Mouse (Mus musculus) layer of hippocampus, adult 8-10 months (tissue): ENCODE measurements around the gene Shld2. TPM values are rescaled to one million over a fixed set of nuclear protein-coding genes. Genes with fewer than 3 reads are reported as not detected.

Experiments
- DNase-seq, 2 experiments: peaks; one replicate each; pipeline ENCODE4 v3.0.0; 2022; ENCODE audit warnings: low spot score in 2 of 2
- total RNA-seq, 4 experiments: library from RNA; stranded (reverse); gene quantifications; 2 replicates each; pipeline ENCODE4 v1.2.4; 2022

The Shld2 gene
- 10 to 100 TPM; 11.4 to 14.1 (median 12.8) TPM for total RNA-seq

DNA sequence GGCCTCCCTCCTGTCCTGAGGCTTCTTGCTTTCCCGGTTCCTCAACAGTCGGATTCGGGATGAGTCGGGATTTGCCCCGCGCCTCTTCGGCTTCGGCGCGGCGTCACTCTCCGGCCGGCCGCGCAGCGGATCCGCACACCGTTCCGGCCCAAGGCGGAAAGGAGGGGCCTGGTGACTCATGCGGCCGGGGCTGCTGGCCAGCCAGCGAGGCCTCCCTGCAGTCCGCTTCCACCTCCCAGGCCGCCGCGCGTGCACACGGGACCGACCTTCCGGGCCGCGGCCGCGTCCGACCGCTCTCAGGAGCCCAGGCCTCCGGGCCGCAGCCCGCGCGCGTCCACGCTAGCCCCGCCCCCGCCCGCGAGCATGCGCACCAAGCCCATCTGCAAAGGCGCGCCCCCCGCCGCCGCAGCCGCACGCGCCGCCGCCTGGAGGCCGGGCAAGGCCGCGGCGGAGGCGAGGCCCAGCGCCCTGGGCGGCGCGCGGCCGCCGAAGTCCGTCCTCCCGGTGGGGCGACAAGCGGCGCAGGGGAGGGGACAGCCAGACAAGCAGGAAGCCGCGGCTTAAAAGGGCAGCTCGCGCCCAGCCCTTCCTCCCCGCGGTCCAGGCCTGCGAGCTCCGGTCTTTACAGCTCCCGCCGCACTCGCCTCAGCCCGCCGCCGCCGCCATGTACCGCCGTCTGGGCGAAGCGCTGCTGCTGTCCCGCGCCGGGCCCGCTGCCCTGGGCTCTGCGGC, at the start of gene Shld2, which contains the start of gene Glud1:
Gene Shld2 (minus strand): TSS at position 260 of the 732 bp plus-strand sequence.
Gene Glud1 (plus strand): TSS at position 494 of the 732 bp plus-strand sequence.
- DNase-seq: peak; percentile 87 to 91

DNA sequence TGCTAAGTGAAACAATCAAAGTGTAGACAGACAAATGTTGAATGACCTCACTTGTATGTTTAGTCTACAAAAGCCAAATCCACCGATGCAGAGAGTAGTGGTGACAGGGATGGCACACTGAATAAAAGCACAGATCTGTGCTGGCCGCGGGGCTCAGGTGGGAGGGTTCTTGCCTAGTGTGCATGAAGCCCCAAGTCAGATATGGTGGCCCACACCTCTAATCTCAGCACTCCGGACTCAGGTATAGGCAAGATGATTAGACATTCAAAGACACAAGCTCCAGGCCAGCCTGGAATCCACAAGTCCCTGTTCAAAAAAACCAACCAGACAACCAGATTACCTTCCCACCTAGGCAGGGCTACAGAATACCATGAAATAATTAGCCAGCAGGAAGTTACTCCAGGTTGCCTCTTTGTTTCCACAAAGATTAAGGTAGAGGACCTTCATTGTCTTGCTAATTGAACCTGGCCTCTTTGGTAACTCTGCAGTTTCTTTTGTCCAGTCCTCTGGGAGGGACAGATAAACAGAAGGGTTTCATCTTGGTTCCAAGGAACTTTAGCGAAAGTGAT, 49.5 kb upstream of the Shld2 start:
- no peak for DNase-seq

DNA sequence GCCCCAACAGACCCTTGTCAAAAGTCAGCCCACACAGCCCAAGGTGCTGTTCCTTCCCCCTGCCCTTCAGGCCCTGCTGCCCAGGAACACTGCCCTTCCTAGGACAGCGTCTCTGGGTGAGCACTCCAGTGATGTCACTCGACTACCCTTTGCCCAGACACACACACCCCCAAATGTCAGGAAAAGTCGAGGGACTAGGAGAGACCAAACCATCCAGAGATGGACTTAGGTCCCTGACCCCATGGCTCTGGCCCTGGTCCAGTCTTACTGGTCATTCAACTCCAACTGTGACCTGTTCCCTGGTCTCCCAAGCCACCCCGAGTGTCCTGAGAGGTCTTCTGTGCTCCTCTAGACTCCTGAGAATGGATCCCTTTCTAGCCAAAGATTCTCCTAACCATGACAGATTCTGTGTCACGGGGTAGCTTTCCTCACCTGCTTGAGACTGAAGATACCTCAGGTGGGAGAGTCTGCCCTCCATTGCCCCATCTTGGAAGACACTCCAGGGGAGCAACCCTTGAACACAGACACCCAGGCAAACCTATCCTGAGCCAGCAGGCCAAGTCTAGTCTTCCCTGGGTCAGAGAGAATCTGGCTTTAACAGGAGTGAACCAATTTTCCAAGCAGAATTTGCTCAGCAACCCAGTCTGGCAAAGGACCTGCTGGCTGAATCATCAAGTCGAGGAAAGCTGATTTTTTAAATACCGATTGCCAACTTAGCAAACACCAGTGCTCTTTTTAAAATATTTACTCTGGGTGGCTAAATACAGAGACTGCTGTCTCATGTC, 47.6 kb upstream of the Shld2 start:
- DNase-seq: peak in 1 of 2 experiments; percentile 14

DNA sequence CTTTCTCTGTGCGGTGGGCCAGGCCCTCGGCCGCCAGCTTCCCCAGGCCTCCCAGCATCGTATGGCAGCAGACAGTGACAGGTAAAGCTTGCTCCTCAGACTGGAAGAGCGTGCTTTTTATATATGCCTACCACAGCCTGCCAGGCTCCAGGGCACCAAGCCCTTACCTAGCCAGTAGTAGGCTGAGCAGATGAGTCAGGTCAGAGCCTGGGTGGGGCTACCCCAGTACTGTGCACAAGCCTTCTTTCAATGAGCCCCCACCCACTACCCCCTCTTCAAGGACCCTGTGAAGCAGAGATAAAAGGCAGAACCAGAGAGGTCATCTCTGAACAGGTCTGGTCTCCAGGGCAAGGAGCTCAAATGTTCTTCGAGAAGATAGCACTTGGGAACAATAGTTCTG, 45.0 kb upstream of the Shld2 start, which contains the start of gene Fam25c:
Gene Fam25c (minus strand): TSS at position 133 of the 400 bp plus-strand sequence.
- no peak for DNase-seq

DNA sequence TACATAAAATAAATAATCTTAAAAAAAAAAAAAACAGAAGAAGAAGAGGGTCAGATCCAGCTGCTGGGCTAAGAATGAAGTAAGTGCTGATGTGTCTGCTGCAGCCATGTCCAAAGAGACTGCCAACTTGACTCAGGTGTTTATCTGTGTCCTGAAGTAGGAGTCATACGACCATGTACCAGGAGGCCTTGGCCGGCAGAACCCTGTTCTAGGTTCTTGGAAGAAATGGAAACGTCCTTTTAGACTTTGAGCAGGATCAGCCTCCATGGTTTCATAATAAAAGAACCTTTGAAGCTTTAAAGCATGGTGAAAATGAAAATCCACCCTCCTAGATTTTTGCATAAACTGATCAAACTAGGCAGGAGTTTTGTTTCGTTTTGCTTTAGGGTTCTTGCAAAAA, 44.2 kb upstream of the Shld2 start:
- DNase-seq: no peak

DNA sequence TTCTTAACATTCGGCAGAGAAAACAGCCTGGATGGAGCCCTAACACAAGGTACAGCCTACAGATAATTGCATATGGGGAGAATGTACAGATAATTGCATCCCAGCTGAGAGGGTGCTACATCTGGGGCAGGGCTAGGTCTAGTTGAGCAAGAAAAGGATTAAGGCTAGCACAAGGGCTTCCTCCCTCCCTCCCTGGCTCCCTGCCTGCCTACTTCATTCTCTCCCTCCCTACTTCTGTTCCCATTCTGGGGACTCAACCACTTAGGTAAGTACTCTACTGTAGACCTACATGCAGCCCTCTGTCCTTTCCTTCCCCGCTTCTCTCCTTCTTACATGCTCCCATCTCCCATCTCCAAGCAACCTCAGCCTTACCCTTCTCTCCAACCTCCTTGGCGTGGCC, 43.0 kb upstream of the Shld2 start:
- no peak for DNase-seq

DNA sequence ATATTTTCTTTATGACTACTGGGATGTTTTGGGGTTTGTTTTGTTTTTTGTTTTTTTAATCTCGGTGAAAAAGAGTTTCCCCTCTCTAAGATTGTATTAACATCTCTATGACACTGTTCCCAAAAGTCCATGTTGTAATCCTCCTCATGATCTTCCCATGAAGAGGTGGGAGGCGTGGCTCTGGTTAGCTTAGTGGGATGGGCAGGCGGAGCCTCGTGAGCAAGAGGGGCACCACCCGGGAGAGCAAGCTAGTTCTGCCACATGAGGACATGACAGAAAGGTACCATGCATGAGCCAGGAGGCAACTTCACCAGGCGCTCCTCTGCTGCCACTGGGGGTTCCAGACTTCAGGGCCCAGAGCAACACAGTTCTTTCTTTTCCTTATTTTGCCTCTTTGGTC, 42.2 kb upstream of the Shld2 start:
- no peak for DNase-seq

DNA sequence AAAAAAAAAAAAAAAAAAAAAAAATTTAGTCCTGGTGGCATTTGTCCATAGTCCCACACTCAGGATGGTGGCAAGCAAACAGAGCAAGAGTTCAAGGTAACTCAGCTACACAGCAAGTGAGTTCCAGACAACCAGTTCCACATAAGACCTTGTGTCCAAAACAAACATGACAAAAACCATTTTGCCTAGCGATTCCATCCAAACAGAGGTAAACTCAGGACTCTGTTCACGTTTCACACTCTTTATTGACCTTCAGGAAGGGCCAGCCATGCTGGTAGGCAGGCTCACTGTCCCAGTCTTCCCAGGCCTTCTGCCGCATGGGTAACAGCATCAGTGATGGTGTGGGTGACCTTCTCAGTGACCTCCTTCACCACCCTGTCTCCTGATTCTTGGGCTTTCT, 41.4 kb upstream of the Shld2 start:
- DNase-seq: no peak

DNA sequence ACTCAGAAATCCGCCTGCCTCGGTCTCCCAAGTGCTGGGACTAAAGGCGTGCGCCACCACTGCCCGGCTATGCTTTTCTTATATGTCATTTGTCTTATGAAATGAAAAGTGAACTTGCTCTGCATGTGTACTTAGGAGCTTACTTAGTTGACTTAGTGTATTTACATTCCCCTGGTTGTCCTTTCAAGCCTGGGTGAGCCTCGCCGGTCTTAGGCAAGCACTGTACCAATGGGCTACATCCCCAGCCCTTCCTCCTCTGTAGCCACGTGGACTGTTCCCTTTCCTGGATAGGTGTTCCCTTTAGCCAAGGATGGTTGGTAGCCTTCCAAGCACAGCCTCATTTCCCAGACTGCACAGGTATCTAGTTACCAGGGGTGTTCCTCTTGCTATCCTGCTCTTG, 38.7 kb upstream of the Shld2 start:
- no peak for DNase-seq

DNA sequence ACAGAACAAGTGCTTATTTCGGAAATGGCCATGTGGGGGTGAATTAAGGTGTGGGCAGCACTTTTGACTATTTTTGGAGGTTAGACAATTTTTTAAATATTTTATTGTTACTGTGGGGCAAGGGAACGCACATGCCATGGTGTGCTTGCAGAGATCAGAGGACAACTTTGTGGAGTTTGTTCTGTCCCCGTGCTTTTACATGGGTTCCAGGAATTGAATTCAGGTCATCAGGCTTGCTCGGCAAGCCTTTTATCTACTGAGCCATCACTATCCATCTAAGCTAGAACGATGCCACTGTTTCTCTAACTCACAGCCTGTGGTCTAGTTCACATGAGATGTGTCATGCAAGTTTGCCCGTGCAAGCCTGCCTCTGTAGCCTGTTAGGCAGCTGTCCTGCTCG, 38.0 kb upstream of the Shld2 start:
- DNase-seq: no peak

DNA sequence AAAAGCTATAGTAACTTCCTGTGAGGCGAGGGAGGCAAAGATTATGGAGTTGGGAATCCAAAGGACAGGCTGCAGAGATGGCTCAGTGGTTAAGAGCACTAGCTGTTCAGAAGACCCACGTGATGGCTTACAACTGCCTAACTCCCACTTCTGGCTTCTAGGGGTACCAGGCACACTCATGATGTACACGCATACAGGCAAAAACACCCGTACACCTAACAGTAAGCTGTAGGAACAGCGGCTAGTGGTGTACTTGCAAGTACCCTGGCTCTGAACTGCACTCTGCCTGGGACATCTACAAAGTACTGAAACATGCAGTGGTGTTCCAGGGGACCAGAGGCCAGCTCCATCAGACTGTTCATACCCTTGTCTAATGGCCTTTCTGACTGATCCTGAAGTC, 36.8 kb upstream of the Shld2 start:
- DNase-seq: no peak

DNA sequence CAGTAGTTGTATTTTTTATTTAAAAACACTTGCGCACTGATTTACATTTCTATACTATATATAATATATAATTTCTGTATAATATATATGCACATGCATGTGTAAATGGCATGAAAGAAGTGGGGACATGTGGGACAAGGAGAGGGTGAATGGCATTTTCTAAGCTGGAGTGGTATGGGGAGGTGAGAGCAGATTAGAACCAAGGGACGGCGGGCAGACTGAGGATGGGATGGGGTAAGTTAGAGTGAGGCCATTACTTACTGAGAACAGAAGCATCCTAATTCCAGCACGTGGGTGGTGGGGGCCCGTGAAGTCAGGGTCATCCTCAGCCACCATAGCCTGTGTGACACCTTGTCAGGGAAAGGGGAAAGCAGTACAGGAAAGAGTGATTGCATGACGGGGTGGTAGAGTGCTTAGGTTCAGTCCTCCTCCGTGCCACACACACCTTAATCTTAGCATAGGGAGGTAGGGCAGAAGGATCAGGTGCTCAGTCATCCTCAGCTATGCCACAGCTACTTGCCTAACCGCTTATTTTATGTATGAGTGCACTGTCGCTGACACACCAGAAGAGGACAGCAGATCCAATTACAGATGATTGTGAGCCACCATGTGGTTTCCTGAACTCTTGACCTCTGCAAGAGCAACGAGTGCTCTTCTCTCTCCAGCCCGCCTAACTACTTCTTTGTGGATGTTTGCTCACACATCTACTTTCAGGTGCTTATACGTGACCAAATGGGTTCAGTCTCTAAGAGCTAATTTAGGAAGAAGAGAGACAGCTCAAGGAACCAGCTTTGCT, 35.7 kb upstream of the Shld2 start:
- DNase-seq: no peak

DNA sequence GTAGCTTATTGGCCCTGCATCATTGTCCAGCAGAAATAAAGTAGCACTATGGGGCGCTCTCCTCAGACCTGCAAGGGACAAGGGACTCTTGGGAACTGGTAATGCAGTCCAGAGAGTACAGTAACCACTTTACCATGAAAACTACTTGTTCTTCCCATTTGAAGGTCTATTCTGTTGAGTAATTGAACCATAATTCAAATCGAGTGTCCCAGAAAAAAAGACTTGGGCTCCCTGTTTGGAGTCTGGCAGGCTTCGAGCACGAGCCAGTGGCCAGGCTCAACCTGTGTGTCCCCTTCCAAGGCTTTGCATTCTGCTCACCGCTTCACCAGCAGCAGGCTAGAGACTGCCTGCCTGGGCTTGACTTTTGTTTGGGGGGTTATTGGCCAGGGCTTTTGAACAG, 34.1 kb upstream of the Shld2 start:
- DNase-seq: no peak

DNA sequence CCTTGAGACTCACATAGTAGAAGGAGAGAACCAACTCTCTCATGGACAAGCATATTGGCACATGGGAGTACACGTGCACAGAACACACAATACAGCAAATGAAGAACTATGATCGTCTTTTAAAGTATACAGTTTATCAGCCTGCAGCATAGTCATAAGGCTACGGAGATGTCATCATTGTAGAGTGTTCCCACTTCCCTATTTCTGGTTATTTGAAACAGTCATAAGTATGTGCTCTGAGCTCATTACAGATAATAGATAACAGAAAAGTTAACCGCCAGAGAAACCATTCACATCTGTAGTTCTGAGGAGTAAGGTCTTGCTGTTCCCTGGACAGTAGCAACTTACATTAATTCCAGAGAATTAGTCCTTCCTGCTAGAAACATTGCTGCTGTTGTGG, 32.8 kb upstream of the Shld2 start:
- DNase-seq: no peak

DNA sequence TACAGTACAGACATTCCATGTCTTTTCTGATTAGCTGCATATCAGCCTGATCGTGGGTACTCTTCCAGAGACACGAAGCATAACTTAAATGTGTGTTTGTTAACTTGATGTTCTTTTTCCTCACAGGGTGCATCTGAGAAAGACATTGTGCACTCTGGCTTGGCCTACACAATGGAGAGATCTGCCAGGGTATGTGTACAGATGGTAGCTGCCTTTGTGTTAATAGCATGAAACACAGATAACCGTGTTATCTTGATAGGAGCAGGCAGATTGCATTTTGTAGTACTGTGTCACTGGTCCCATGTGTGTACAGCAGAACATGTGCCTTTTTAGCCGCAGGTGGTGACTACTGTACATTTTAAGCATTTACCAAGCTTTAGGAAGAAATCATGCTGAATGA, 31.7 kb upstream of the Shld2 start:
- DNase-seq: no peak

DNA sequence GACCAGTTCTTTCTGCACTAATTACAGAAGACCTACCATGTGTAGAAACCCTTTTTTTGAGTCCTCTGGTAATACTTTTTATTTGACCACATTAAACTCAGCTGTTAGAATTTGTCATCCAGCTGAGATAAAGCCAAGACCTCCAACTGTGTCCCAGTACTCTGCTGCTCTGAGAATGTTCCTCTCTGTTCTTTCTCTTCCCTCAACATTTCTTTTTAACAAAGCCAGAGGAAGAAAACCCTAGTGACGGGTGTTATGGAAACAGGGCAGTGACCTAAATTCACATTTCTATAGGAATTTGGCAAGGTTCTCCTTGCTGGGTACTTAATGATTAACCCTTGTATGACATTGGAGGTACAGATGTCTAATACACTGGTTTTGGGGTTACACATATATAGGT, 29.2 kb upstream of the Shld2 start:
- DNase-seq: no peak

DNA sequence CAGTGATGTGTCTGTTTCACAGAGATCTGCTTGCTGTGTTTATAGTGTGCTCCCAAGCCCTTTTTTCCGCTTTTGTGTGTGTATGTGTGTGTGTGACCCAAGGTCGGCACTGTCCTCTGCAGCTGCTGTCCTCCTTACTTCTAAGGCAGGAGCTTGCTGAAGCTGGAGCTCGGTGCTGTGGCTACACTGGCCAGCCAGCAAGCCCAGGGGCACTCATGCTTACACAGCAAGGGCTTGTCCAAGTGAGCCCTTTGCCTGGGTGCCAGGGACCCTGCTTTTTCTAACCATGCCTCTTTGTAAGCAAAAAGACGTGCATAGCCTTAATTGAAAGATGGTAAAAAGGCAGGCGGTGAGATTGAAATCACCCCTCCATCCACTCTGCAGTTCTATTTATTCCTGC, 22.2 kb upstream of the Shld2 start:
- peak; percentile 55 to 77 for DNase-seq

DNA sequence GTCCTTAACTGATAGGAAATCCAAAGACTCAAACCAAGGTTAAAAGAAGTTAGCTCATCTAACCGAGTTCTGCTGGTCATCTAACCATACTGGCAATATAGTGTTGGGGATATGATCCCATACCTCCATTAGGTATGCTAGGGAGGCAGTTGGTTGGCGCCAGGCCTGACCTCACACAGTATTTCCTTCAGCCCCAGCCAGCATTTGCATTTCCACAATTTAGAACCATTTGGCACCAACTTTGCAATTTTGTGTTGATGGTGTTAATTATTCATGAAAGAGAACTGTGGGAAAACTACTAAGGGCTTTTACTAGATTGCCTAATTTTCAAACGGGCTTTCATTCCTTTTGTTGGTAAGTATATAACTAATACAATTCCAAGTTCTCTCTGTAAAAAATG, 21.6 kb upstream of the Shld2 start:
- peak; percentile 54 to 59 for DNase-seq

DNA sequence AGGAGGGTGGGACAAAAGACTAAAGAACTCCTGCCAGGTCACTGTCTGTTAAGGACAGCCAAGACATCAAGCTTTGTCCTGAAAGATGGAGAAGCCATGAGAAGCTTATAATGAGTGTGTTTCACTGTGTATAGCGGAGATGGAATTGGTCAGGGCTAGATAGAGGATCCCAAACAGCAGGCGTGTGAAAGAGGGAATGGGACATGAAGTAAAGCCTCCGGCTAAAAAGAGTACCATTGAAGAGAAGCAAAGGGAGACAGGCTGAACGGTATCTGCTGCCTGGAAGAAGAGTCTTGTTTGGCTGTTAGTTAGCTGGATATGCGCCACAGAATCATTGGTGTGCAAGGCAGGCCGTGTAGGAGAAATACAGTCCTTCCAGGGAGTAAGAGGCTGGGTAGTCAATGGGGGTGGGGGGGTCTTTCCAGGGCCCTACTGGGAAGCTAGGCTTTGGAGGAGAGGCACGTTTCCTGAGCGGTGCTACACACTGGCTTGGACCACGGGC, 20.4 kb upstream of the Shld2 start:
- DNase-seq: no peak

DNA sequence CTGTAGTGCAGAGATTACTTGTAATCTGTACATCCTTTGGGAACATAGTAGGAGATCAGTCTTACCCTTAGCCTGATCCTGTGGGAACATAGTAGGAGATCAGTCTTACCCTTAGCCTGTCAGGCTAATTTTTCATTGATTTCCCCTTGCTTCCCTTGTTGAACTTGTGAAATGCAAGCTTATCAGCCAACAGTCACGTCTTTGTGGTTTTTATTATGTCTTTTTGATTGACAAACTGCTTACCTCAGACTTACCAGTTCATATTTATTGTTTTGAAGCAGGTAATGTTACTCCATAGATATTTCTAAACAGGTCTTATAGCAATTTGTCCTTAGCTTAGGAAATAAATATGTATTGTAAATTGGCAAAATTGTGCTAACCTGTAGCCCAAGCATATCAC, 17.3 kb upstream of the Shld2 start:
- no peak for DNase-seq

DNA sequence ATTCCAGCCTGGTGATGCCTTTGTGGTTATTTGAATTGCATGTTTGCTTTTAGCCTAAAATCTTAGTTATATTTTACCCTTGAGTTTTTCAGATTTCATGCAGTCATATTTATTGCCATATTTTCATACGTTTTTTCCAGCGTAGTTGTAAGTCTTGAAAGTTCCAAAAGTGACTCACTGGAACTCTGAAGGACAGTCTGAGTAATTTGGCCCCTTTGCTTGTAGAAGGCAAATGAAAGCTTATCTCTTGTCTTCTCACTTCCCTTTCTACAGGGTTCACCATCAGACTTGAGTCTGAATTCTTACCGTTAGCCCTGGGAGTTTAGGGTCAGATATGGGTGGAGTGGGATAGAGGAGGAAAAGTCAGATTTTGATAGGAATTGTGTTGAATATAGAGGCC, 16.3 kb upstream of the Shld2 start:
- no peak for DNase-seq
